Mouse (Mus musculus) cerebellum, postnatal 36 days (tissue): ENCODE measurements around the gene Tsen15.
A peak's percentile ranks its signal among the peaks of the same experiment; 100 is the strongest.
"Not testable (repeated sequence)": the region's sequence is repeated elsewhere in the genome, so short reads cannot be mapped to it uniquely, and the experiment has no call there.

Experiments
- DNase-seq, 2 experiments: peaks; one replicate each; pipeline ENCODE4 v3.0.0; 2021 to 2022; ENCODE audit warnings: mixed read lengths in 2 of 2

The Tsen15 gene

GRCm38 (mm10) chr1:152385693-152386092 lies 795 bp downstream of the Tsen15 start:
- not testable (repeated sequence) for DNase-seq

GRCm38 (mm10) chr1:152384589-152384988 lies 1.9 kb downstream of the Tsen15 start:
- DNase-seq: no peak

- no peak for DNase-seq
Measured at GRCm38 (mm10) chr1:152378311-152378710, 8.2 kb downstream of the Tsen15 start.

DNA sequence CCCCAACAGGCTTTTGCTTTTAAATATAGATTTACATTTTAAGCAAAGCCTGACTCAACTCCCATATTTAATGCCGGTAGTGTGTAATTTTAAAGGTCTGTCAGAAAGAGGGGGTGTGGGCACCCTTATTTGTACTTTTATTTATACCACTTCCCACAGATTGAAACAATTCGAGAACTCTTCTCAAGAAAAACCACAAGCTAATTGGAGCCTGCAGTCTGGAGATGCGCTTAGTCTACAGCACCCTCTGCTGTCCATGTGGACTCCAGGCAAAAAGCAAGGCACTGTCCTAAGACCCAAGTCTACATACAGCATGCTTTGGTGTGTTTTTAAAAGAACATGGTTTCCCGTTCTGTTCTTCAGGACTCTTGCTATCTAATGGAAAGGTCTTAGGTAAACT lies 17.3 kb downstream of the Tsen15 start:
- DNase-seq: peak; percentile 74 to 79

DNA sequence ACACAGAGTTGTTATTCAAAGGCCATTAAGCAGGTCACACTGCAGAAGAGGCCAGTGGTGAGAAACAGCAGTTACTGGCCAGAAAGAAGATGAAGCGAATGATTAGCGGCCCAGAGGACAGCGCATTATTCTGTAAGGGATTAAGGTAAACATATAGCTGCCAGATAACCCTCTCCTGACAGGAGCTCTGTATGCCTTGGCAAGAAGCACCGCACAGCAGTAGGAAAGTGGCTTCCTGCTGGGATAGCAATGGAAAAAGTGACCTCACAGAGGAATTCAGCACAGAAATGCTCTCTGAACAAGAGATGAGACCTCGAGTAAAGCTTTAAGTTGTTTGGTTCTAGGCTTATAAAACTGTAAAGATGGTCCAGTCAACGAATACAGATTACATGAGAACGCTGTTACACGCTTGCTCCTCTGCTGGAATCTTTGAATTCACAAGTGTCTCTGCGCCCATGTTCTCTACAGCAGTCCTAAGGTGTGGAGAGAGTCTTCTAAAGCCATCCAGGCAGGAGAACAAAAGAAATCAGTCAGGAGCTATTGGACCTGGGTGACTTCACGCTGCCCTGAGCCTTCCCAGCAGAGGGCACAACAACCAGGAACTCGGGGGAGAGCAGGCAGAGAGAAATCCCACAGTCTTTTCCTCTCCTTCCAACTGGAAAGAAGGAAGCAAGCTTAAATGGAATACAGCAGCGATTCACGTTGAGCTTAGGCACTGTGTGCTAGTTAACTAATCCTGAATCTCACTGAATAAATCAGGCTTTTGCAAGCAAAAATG lies 18.0 kb downstream of the Tsen15 start:
- DNase-seq: peak; percentile 28 to 51

DNA sequence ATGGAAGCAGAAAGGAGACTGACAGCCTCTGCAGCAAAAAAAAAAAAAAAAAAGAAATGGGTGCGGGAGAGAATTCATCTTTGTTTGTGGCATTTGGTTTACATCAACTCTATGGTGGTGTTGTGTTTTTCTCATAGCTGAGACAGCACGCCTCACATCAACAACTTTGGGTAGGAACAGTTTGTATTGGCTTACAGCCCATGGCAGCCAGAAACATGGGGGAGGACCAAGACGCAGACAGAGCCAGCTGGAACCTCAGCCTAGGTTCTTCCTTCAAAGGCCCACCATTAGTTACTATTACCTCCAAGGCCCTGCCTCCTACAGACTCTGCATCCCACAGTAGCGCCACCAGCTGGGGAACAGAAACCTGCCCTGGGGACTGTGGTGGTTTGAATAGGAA lies 29.8 kb downstream of the Tsen15 start:
- no peak for DNase-seq

DNA sequence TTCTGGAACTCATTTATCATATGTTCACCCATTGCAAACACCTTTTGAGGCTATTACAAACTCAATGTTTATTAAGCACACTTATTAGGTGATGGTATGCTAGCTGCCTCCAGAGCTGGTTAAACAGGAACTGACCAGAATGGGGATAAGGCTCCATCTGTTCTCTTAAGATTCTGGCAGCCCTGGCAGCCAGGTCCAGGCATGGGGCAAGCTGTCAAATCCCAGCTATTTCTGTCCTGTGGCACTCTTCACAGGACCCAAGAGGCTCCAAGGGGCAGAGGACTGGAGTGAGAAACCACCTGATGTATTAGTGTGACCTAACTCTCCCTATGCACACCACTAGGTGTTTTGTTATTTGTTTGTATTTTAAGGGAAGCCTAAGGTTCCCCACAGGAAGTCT lies 38.5 kb downstream of the Tsen15 start:
- peak; percentile 78 to 81 for DNase-seq

GRCm38 (mm10) chr1:152324024-152324423 lies 62.5 kb downstream of the Tsen15 start:
- DNase-seq: no peak
